Mouse (Mus musculus) intestine, postnatal 0 days (tissue): Measurements from ENCODE around the gene Sumo2. TPM values are rescaled to one million over a fixed set of nuclear protein-coding genes. Genes with fewer than 3 reads are reported as not detected.

Experiments
- ATAC-seq: fragments of 200-750 bp; cut with Nextera tagmentation; 2 replicates; pipeline ENCODE4 v1.8.0; 2017; ENCODE audit warnings: mild to moderate bottlenecking, moderate TSS enrichment, moderate library complexity
- H3K27ac ChIP-seq: fragments of 300-500 bp; sonication (generic); 2 replicates; pipeline ENCODE4 v1.5.1; 2014; ENCODE audit warnings: mild to moderate bottlenecking, low read depth, low read length, moderate library complexity
- H3K27me3 ChIP-seq: fragments of 300-500 bp; sonication (generic); replicated peaks from 2 replicates; pipeline ENCODE4 v1.6.1; 2014; ENCODE audit warnings: low read length, mixed read lengths; ENCODE audit not compliant: control insufficient read depth, insufficient read depth
- H3K36me3 ChIP-seq: fragments of 300-500 bp; sonication (generic); 2 replicates; pipeline ENCODE4 v1.6.1; 2014; ENCODE audit warnings: mild to moderate bottlenecking, moderate library complexity; ENCODE audit not compliant: control insufficient read depth, insufficient read depth
- H3K4me1 ChIP-seq: fragments of 300-500 bp; sonication (generic); replicated peaks from 2 replicates; pipeline ENCODE4 v1.6.1; 2014; ENCODE audit warnings: antibody characterized with exemption, low read length, mixed read lengths; ENCODE audit not compliant: control insufficient read depth, insufficient read depth
- H3K4me2 ChIP-seq: fragments of 300-500 bp; sonication (generic); replicated peaks from 2 replicates; pipeline ENCODE4 v1.6.1; 2014; ENCODE audit warnings: low read depth, mild to moderate bottlenecking, moderate library complexity
- H3K4me3 ChIP-seq: fragments of 300-500 bp; sonication (generic); 2 replicates; pipeline ENCODE4 v1.5.1; 2014; ENCODE audit warnings: low read depth, low read length
- H3K9ac ChIP-seq: fragments of 300-500 bp; sonication (generic); 2 replicates; pipeline ENCODE4 v1.6.1; 2014; ENCODE audit warnings: mild to moderate bottlenecking, low read depth, low read length
- H3K9me3 ChIP-seq: fragments of 300-500 bp; sonication (generic); 2 replicates; pipeline ENCODE4 v1.6.1; 2016; ENCODE audit warnings: mixed run types; ENCODE audit not compliant: control insufficient read depth
- CTCF ChIP-seq: sonication (generic); IDR thresholded peaks from 2 replicates; pipeline ENCODE4 v1.5.1; 2016; ENCODE audit warnings: low read depth, mild to moderate bottlenecking, control low read depth, antibody characterized with exemption, moderate library complexity
- WGBS: fragments of 180-500 bp; shearing (Covaris S2); extraction: QIAGEN DNeasy Blood & Tissue Kit; methylation state at CpG from one replicate; pipeline ENCODE4 v1.1.7; 2014; 5-methylcytosine and 5-hydroxymethylcytosine counted together
- polyA plus RNA-seq: library from polyadenylated mRNA; unstranded; fragments of >200 nt; fragmentation: Nextera tagmentation; extraction: Ambion mirVana; gene quantifications from 2 replicates; pipeline ENCODE4 v1.2.1, GENCODE M21; 2015

Gene Sumo2
- polyA plus RNA-seq, 1 experiment from 2014 or later, result 404 TPM

DNA sequence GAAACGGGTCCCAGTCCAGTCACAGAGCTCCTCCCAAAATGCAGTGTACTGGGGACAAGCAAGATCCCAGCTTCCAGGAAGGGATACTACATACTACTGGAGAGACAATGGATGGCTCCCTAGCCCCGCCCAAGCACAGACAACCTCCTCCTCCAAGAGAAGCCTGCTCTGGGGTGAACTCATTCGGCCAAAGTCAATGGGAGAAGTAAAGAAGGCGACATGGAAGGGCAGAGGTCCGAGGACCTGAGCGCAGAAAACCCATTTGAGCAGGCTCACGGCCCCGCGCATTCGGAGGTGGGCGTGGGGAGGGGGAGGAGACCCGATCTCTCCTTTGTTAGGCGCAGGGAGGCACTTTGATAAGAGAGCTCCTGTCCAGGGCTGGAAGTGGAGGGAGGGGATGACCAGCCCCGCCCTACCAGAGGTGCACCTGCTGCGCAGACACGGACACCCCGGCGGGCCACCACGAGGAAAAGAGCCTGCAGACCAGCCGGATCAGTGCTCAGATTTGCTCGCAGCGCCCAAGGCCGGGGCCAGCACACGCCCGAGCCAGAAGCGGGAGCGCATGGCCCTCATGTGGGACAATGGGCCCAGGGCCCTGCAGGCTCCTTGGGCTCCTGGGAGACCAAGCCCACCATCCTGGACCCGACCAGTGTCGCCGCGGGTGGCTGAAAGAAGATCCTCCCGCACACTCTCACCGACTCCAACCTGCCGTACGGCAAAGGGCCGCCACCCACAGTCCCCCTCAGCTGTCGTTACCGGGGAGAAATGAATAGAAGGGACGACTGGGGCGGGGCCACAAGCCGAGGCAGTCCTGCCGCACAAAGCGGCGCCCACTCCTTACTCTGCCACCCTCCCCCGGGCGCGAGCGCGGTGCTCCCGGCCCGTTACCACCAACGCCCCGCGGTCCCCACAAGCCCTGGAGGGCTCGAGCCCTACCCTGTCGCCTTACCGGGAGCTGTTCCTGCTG is 22.5 kb downstream of the Sumo2 start:
- Histone ChIP-seq H3K4me1 (peaks cover 8% of the 10 kb centered on the region), H3K27ac (peak overlapping the region; percentile 70), H3K36me3 (no peaks in the 10 kb centered on the region), H3K4me3 (peak overlapping the region; percentile 86), H3K4me2 (peak overlapping the region; percentile 84), H3K9ac (peak overlapping the region; percentile 89), H3K9me3 (no peaks in the 10 kb centered on the region), H3K27me3 (no peaks in the 10 kb centered on the region)
- 0% methylated on average over 57 of the region's 57 CpGs for WGBS
- peak; percentile 61 for ATAC-seq
- TF ChIP-seq CTCF, result no peak

- Histone ChIP-seq H3K4me1 (peaks cover 8% of the 10 kb centered on the region), H3K4me3 (peak overlapping the region; percentile 86), H3K4me2 (peak overlapping the region; percentile 84), H3K36me3 (no peaks in the 10 kb centered on the region), H3K27me3 (no peaks in the 10 kb centered on the region), H3K27ac (peak overlapping the region; percentile 70), H3K9ac (peak overlapping the region; percentile 89), H3K9me3 (no peaks in the 10 kb centered on the region)
- peak; percentile 45 for ATAC-seq
- no peak for TF ChIP-seq CTCF
- WGBS, result 9% methylated on average over 8 of the region's 8 CpGs
Measured at GRCm38 (mm10) chr11:115512407-115513183, 23.5 kb downstream of the Sumo2 start.

DNA sequence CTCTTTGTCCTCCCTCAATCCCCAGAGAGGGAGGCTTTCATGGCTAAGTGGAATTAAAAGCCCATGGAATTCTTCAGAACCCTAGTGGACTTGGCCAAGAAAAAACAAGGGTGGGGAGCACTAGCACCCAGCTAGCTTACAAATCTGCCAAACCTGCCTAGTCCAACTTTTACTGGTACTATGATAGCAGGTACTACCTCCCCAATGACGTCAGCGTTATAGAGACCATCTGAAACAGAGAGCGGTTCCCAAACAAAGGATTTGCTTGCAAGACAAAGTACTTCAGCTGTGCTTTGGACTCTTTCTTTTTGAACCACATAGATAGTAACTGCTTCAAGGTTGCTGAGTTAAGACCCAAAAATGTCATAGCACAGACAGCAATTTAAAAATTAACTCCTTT is 24.1 kb downstream of the Sumo2 start:
- no peak for TF ChIP-seq CTCF
- Histone ChIP-seq H3K36me3 (no peaks in the 10 kb centered on the region), H3K27me3 (no peaks in the 10 kb centered on the region), H3K27ac (peak overlapping the region; percentile 70), H3K4me3 (peak overlapping the region; percentile 86; the same call in 1 of the 2 replicates), H3K4me2 (peak overlapping the region; percentile 84), H3K9ac (peak overlapping the region; percentile 24), H3K9me3 (no peaks in the 10 kb centered on the region), H3K4me1 (peaks cover 8% of the 10 kb centered on the region)
- WGBS, result 34% methylated on average over 3 of the region's 3 CpGs
- ATAC-seq, result no peak

DNA sequence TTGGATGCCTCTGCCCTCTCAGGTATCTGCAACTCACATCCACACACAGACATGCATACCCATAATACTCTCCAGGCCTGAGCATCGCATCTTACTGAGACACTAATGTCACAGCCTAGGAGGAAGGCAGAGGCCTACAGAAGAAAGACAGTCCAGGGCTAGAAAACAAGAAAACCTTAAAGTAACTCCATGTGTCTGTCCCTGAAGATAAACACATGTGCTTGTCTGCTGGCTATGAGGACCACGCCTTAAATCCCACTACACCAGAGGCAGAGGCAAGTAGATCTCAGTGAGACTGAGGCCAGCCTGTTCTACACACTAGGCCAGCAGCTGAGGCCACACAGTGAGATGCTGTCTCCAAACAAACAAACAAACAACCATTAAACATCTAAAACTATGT is 25.0 kb downstream of the Sumo2 start:
- no peak for ATAC-seq
- no peaks in the 10 kb centered on the region for H3K27me3 ChIP-seq
- H3K9ac ChIP-seq, result no peak overlapping the region
- no peaks in the 10 kb centered on the region for H3K9me3 ChIP-seq
- H3K4me2 ChIP-seq, result peak overlapping the region; percentile 84
- H3K27ac ChIP-seq, result no peak overlapping the region
- H3K4me3 ChIP-seq, result peak overlapping the region; percentile 86; the same call in 1 of the 2 replicates
- TF ChIP-seq CTCF, result no peak
- 51% methylated on average over 2 of the region's 2 CpGs for WGBS
- H3K4me1 ChIP-seq, result peaks cover 8% of the 10 kb centered on the region
- H3K36me3 ChIP-seq, result no peaks in the 10 kb centered on the region

GRCm38 (mm10) chr11:115510507-115510888 is 25.6 kb downstream of the Sumo2 start:
- Histone ChIP-seq H3K9me3 (no peaks in the 10 kb centered on the region), H3K27me3 (no peaks in the 10 kb centered on the region), H3K4me2 (peak overlapping the region; percentile 84; the same call in 1 of the 2 replicates), H3K36me3 (no peaks in the 10 kb centered on the region), H3K4me1 (peaks cover 8% of the 10 kb centered on the region), H3K4me3 (no peak overlapping the region), H3K9ac (no peak overlapping the region), H3K27ac (peak overlapping the region; percentile 84)
- 40% methylated on average over 5 of the region's 5 CpGs for WGBS
- ATAC-seq, result no peak
- TF ChIP-seq CTCF, result no peak
